Mouse (Mus musculus): ENCODE measurements around the gene Sgsm2.

Gene Sgsm2

GRCm38 (mm10) chr11:74896901-74897677 lies at the start of gene Sgsm2:
Gene Sgsm2, minus strand, starts transcription at chr11:74897060.
- in situ Hi-C loops (cut with MboI, MseI), result no loop called here

- in situ Hi-C loops (cut with MboI, MseI), result no loop called here
Observed at GRCm38 (mm10) chr11:74946348-74946747, 49.5 kb upstream of the Sgsm2 start.

- in situ Hi-C loops (cut with MboI, MseI), result no loop called here
Observed at GRCm38 (mm10) chr11:74930391-74930790, 33.5 kb upstream of the Sgsm2 start.

GRCm38 (mm10) chr11:74929111-74929510 lies 32.3 kb upstream of the Sgsm2 start:
- in situ Hi-C loops (cut with MboI, MseI), result no loop called here

- in situ Hi-C loops (cut with MboI, MseI), result no loop called here
Observed at GRCm38 (mm10) chr11:74927236-74927725, 30.4 kb upstream of the Sgsm2 start.

GRCm38 (mm10) chr11:74926388-74927005 lies 29.6 kb upstream of the Sgsm2 start:
- in situ Hi-C loops (cut with MboI, MseI), result no loop called here

GRCm38 (mm10) chr11:74925577-74926387 lies 28.9 kb upstream of the Sgsm2 start, which contains the start of the genes Smg6 and Srr:
Gene Smg6, plus strand, starts transcription at chr11:74925823.
Gene Srr, minus strand, starts transcription at chr11:74925948.
- in situ Hi-C loops (cut with MboI, MseI), result no loop called here

DNA sequence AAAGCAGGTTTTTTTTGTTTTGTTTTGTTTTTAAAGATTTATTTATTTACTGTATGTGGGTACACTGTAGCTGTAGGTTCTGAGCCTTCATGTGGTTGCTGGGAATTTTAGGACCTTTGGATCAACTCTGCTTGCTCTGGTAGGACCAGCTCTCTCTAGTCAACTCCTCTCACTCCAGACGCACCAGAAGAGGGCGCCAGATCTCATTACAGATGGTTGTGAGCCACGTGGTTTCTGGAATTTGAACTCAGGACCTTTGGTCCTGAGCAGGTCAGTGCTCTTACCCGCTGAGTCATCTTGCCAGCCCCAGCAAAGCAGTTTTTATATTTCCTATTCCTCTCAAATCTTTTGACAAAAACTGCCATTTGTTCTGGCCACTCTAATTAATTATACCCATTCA lies 27.3 kb upstream of the Sgsm2 start:
- in situ Hi-C loops (cut with MboI, MseI), result no loop called here

DNA sequence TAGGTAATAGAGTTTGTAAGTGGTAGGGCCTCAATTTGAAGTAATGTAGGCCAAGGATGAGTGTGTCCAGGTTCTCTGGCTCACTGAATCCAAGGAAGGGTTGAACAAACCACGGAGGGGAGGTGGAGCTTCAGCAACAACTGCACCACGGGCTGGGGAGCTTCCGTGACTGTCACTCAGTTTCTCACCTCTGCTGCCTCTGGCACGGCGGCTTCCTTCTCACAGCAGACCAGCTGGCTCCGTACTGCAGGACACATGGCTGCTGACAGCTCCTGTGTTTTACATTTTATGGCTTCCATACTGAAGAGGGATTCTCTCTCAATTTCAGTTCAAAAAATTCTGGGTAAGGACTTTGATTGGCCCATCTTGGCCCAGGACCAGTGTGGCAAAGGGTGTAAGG lies 22.4 kb upstream of the Sgsm2 start:
- in situ Hi-C loops (cut with MboI, MseI), result no loop called here

- in situ Hi-C loops (cut with MboI, MseI), result loop anchor here (5.0 kb wide), 1 partner anchor 50 kb away; no protein-coding TSS in a partner anchor
Observed at GRCm38 (mm10) chr11:74912492-74912891, 15.6 kb upstream of the Sgsm2 start.

DNA sequence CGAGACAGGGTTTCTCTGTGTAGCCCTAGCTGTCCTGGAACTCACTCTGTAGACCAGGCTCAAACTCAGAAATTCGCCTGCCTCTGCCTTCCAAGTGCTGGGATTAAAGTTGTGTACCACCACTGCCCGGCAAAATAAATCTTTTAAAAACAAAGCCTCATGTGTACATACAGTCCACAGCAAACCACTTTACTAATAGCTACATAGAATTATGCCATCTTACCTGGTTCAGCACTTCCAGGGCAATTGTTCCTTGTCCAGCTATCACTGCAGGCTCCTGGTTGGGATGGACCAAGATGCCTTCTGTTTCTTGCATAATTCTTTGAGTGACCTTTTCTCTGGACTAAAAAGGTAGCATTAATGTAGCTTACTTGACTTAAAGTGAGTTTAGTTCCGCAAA lies 13.1 kb upstream of the Sgsm2 start:
- in situ Hi-C loops (cut with MboI, MseI), result loop anchor here (5.0 kb wide), 1 partner anchor 48 kb away; no protein-coding TSS in a partner anchor

- in situ Hi-C loops (cut with MboI, MseI), result no loop called here
Observed at GRCm38 (mm10) chr11:74908618-74909399, 11.9 kb upstream of the Sgsm2 start.

DNA sequence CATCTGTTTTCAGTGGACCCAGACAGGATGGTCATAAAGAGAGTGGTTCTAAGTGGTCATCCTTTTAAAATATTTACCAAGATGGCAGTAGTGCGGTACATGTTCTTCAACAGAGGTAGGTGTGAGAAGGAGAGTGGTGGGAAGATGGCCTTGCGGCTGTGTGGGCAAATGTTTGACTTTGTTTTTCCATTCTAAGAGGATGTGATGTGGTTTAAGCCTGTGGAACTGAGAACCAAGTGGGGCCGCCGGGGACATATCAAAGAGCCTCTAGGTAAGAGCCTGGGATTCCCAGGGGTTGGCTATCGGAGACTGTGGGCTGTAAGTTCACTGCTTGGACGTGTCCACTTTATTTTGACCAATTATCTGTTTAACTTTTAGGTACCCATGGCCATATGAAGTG lies 11.0 kb upstream of the Sgsm2 start:
- in situ Hi-C loops (cut with MboI, MseI), result no loop called here

- in situ Hi-C loops (cut with MboI, MseI), result no loop called here
Observed at GRCm38 (mm10) chr11:74902416-74902815, 5.6 kb upstream of the Sgsm2 start.

DNA sequence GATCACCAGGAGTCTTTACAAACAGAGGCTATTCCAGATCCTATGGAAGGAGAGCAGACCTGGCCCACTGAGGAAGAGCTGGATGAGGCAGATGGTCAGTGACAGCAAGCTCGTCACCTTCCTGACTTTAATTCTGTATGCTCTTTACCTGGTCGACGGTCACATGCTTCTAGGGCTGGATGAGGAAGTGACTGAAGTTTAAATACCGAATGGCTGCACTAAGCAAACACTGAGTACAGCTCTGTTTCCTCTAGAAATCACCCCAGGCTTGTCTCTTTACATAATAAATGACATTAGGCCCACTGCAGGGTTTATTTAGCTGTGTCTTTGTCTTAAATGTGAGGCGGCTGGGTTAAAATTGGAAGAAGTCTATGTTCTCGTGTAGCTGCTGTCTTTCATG lies 4.7 kb upstream of the Sgsm2 start:
- in situ Hi-C loops (cut with MboI, MseI), result no loop called here

DNA sequence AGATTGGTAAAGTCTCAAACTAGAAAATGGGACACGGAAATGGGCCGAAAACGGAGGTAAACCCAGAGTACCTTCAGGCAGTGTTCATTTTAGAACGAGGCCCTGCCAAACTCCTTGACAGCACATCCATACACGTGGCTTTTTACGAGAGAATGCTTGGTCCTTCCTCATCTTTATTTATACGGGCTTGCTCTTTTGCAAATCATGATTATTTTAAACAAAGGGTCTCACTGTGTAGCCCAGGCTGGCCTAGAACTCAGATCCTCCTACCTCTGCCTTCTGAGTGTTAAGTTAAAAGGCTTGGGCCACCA lies 1.6 kb upstream of the Sgsm2 start:
- in situ Hi-C loops (cut with MboI, MseI), result no loop called here

GRCm38 (mm10) chr11:74897678-74898516 lies 1.0 kb upstream of the Sgsm2 start, which contains the start of gene Tsr1:
Gene Tsr1, plus strand, starts transcription at chr11:74898071.
- in situ Hi-C loops (cut with MboI, MseI), result no loop called here

- in situ Hi-C loops (cut with MboI, MseI), result no loop called here
Observed at GRCm38 (mm10) chr11:74895980-74896900, 620 bp downstream of the Sgsm2 start.

DNA sequence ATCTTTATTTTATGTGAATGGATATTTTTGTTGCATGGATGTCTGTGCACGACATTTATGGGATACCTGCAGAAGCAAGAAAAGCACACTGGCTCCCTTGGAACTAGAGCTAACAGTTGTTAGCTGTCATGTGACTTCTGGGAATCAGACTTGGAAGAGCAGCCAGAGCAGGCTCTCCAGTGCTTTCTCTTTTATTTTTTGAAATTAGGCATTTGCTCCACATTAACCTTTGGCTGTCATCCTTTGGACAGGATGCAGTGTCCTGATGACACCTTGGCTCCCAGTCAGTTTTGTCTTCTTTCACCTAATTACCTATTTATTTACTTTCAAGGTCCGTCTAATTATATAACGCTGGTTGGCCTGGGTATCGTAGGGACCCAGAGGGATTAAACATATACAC lies 2.2 kb downstream of the Sgsm2 start:
- in situ Hi-C loops (cut with MboI, MseI), result no loop called here

Measured in T-helper 2 cell (primary cell).